Mouse (Mus musculus): Measurements from ENCODE around the gene Tmem192.

- TF ChIP-seq GATA1 (IDR thresholded peaks at IDR 0.05; ENCODE audit: low read length) (no peak), TAL1 (IDR thresholded peaks at IDR 0.05; ENCODE audit: low read length) (no peak)
Measured at GRCm38 (mm10) chr8:64944831-64945230, 2.2 kb upstream of the Tmem192 start.

Measured in erythroblast, embryonic 14.5 days (primary cell).